Comparison of ENCODE assay signal across 8 mouse cellular contexts in the genomic region with DNA sequence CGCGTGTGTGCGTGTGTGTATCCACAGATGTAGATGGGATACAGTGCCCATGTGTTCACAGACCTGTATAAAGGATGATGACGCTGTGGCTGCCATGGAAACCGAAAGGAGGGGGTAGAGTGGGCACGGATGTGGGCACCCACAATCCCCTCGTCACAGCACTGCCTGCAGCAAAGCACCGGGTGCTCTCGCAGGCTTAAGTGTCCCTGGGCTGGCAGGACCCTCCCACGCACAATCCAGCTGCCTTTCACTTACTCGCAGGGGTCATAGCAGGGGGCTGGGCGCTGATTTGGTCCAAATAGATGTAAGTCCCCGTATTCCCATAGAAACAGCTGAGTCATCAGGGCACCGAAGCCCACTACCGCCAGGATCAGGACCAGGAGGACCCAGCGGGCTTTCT. TPM values are rescaled to one million over a fixed set of nuclear protein-coding genes. Genes with fewer than 3 reads are reported as not detected.
A peak's percentile ranks its signal among the peaks of the same experiment; 100 is the strongest.
DNase-seq lines count a peak whose midpoint lies in the region; ATAC-seq and TF ChIP-seq lines count a peak whose summit lies in the region.

No protein-coding gene starts in this region.

- H3K4me2 ChIP-seq in kidney, postnatal 0 days (ENCODE audit: low read length), result no peak overlapping the region
- peak overlapping the region; percentile 72 for H3K4me2 ChIP-seq in hindbrain, embryonic 15.5 days
- H3K4me2 ChIP-seq in liver, embryonic 14.5 days (ENCODE audit: low read depth), result peak overlapping the region; percentile 96

- WGBS in kidney, postnatal 0 days, result 58% methylated on average over 16 of the region's 16 CpGs
- 59% methylated on average over 16 of the region's 16 CpGs for WGBS in hindbrain, embryonic 15.5 days
- 74% methylated on average over 16 of the region's 16 CpGs for WGBS in liver, embryonic 14.5 days (ENCODE audit: insufficient replicate concordance)

- H3K4me1 ChIP-seq in kidney, postnatal 0 days (replicated peaks; ENCODE audit: insufficient read depth, low read length), result no peaks in the 10 kb centered on the region
- H3K4me1 ChIP-seq in hindbrain, embryonic 15.5 days (replicated peaks), result peaks cover 21% of the 10 kb centered on the region
- H3K4me1 ChIP-seq in liver, embryonic 14.5 days (replicated peaks; ENCODE audit: control insufficient read depth in 2 of 2, insufficient read depth in 2 of 2, low read length in 1 of 2), result peaks cover 62 to 65% of the 10 kb centered on the region in 2 experiments

- no peak overlapping the region for H3K27ac ChIP-seq in kidney, postnatal 0 days
- H3K27ac ChIP-seq in hindbrain, embryonic 15.5 days (replicated peaks), result no peak overlapping the region
- peak overlapping the region; percentile 84 for H3K27ac ChIP-seq in liver, embryonic 14.5 days

- TF ChIP-seq EP300 in liver, embryonic 14.5 days (IDR thresholded peaks at IDR 0.05; ENCODE audit: low read depth), result no peak

- peak; percentile 24 for DNase-seq in kidney, postnatal 0 days (ENCODE audit: low spot score)
- no peak for DNase-seq in kidney, postnatal 25 days
- no peak for DNase-seq in liver, embryonic 14.5 days (ENCODE audit: low read depth in 3 of 3, low spot score in 3 of 3)
- peak; percentile 94 for DNase-seq in right cerebral cortex, adult 18-20 months
- DNase-seq in gastrocnemius, postnatal 36 days, result no peak
- no peak for DNase-seq in gastrocnemius, postnatal 4 days (ENCODE audit: low spot score in 2 of 2)

- intact Hi-C loops in gastrocnemius, postnatal 36 days (cut with DNase I), result no loop called here

- H3K27me3 ChIP-seq in kidney, postnatal 0 days (ENCODE audit: insufficient read depth, low read length), result no peaks in the 10 kb centered on the region
- no peaks in the 10 kb centered on the region for H3K27me3 ChIP-seq in hindbrain, embryonic 15.5 days
- H3K27me3 ChIP-seq in liver, embryonic 14.5 days (ENCODE audit: control insufficient read depth, insufficient read depth, low read length), result no peaks in the 10 kb centered on the region

- no peak overlapping the region for H3K4me3 ChIP-seq in kidney, postnatal 0 days (replicated peaks; ENCODE audit: low read depth, low read length)
- H3K4me3 ChIP-seq in hindbrain, embryonic 15.5 days, result peak overlapping the region; percentile 75
- peak overlapping the region; percentile 81 to 83 for H3K4me3 ChIP-seq in liver, embryonic 14.5 days (ENCODE audit: insufficient read depth in 1 of 2, low read depth in 2 of 2, low read length in 2 of 2)

- H3K9me3 ChIP-seq in kidney, postnatal 0 days (replicated peaks; ENCODE audit: low read length), result no peaks in the 10 kb centered on the region
- H3K9me3 ChIP-seq in hindbrain, embryonic 15.5 days, result no peaks in the 10 kb centered on the region
- no peaks in the 10 kb centered on the region for H3K9me3 ChIP-seq in liver, embryonic 14.5 days (ENCODE audit: control insufficient read depth, low read length)

- H3K9ac ChIP-seq in kidney, postnatal 0 days (ENCODE audit: low read depth, low read length), result 0 out of 2 replicates have a peak overlapping the region, but pooled peaks have one; percentile 53
- peak overlapping the region; percentile 80; the same call in 1 of the 2 replicates for H3K9ac ChIP-seq in hindbrain, embryonic 15.5 days
- H3K9ac ChIP-seq in liver, embryonic 14.5 days (replicated peaks), result peak overlapping the region; percentile 91; the same call in 1 of the 2 replicates

- no peak for ATAC-seq in kidney, postnatal 0 days (replicated peaks; ENCODE audit: low FRiP score, low read depth)
- peak; percentile 78 for ATAC-seq in common myeloid progenitor, adult 5-6 weeks (replicated peaks; ENCODE audit: low read depth, poor library complexity, severe bottlenecking)
- peak; percentile 60; the same call in 1 of the 2 replicates for ATAC-seq in hindbrain, embryonic 15.5 days (ENCODE audit: low FRiP score, low read depth)
- no peak for ATAC-seq in liver, embryonic 14.5 days (ENCODE audit: insufficient read depth)

- H3K36me3 ChIP-seq in kidney, postnatal 0 days (ENCODE audit: insufficient read depth, low read length), result peaks cover 12% of the 10 kb centered on the region; the same call in 1 of the 2 replicates
- peaks cover 42% of the 10 kb centered on the region for H3K36me3 ChIP-seq in hindbrain, embryonic 15.5 days
- peaks cover 9% of the 10 kb centered on the region for H3K36me3 ChIP-seq in liver, embryonic 14.5 days (replicated peaks; ENCODE audit: control insufficient read depth, insufficient read depth, low read depth)

- no peak for TF ChIP-seq CTCF in kidney, postnatal 0 days (IDR thresholded peaks at IDR 0.05; ENCODE audit: low read depth)
- TF ChIP-seq CTCF in liver, embryonic 14.5 days (IDR thresholded peaks at IDR 0.05; ENCODE audit: low read depth), result no peak

RNA-seq across cellular contexts. Expression of a gene that starts 11.6 kb away (rescaled TPM):
- 109 and 118 TPM in 2 replicates for polyA plus RNA-seq in kidney, postnatal 0 days (2015; fragmentation: Nextera tagmentation; extraction: Ambion mirVana)
- 5.5 and 6.0 TPM in 2 replicates for total RNA-seq in common myeloid progenitor, adult 5-6 weeks (2017)
- polyA plus RNA-seq in hindbrain, embryonic 15.5 days (2015; fragmentation: Nextera tagmentation; extraction: Ambion mirVana), result 189 TPM in 2 replicates
- 48.9 and 55.9 TPM in 2 replicates for polyA plus RNA-seq in liver, embryonic 14.5 days (2012; rRNA removed)
- 55.0 TPM in 2 replicates for polyA plus RNA-seq in liver, embryonic 14.5 days (2014; fragmentation: Nextera tagmentation; extraction: Ambion mirVana)
- 10 to 100 TPM; 12.6 to 13.6 TPM for total RNA-seq in gastrocnemius, postnatal 36 days (2021)
- total RNA-seq in gastrocnemius, postnatal 4 days (2021), result 10 to 100 TPM; 45.0 to 47.7 TPM

RNA-seq across cellular contexts. Expression of a gene that starts 11.6 kb away (rescaled TPM):
- polyA plus RNA-seq in kidney, postnatal 0 days (2015; fragmentation: Nextera tagmentation; extraction: Ambion mirVana), result 20.1 and 20.9 TPM in 2 replicates
- 15.0 and 18.0 TPM in 2 replicates for total RNA-seq in common myeloid progenitor, adult 5-6 weeks (2017)
- polyA plus RNA-seq in hindbrain, embryonic 15.5 days (2015; fragmentation: Nextera tagmentation; extraction: Ambion mirVana), result 32.0 and 36.6 TPM in 2 replicates
- 13.8 and 14.9 TPM in 2 replicates for polyA plus RNA-seq in liver, embryonic 14.5 days (2012; rRNA removed)
- 12.7 and 14.6 TPM in 2 replicates for polyA plus RNA-seq in liver, embryonic 14.5 days (2014; fragmentation: Nextera tagmentation; extraction: Ambion mirVana)
- total RNA-seq in gastrocnemius, postnatal 36 days (2021), result 100 to 1,000 TPM in 1 of 2 experiments, 10 to 100 TPM in 1; 96.8 to 127 TPM
- total RNA-seq in gastrocnemius, postnatal 4 days (2021), result 100 to 1,000 TPM; 100 to 115 TPM

RNA-seq across cellular contexts. Expression of a gene that starts 18.4 kb away (rescaled TPM):
- 0.45 and 0.57 TPM in 2 replicates for polyA plus RNA-seq in kidney, postnatal 0 days (2015; fragmentation: Nextera tagmentation; extraction: Ambion mirVana)
- 1.1 TPM in 1 of 2 replicates, not detected in the other for total RNA-seq in common myeloid progenitor, adult 5-6 weeks (2017)
- 0.82 and 1.0 TPM in 2 replicates for polyA plus RNA-seq in hindbrain, embryonic 15.5 days (2015; fragmentation: Nextera tagmentation; extraction: Ambion mirVana)
- polyA plus RNA-seq in liver, embryonic 14.5 days (2012; rRNA removed), result 0.49 and 0.50 TPM in 2 replicates
- polyA plus RNA-seq in liver, embryonic 14.5 days (2014; fragmentation: Nextera tagmentation; extraction: Ambion mirVana), result 0.06 TPM in 1 of 2 replicates, not detected in the other
- total RNA-seq in gastrocnemius, postnatal 36 days (2021), result under 1 TPM; 0.07 to 0.08 TPM
- total RNA-seq in gastrocnemius, postnatal 4 days (2021), result 1 to 10 TPM in 1 of 2 experiments, under 1 TPM in 1; 0.73 to 1.1 TPM

RNA-seq across cellular contexts. Expression of a gene that starts 42.3 kb away (rescaled TPM):
- polyA plus RNA-seq in kidney, postnatal 0 days (2015; fragmentation: Nextera tagmentation; extraction: Ambion mirVana), result 4.1 and 4.7 TPM in 2 replicates
- total RNA-seq in common myeloid progenitor, adult 5-6 weeks (2017), result 1.2 and 1.8 TPM in 2 replicates
- polyA plus RNA-seq in hindbrain, embryonic 15.5 days (2015; fragmentation: Nextera tagmentation; extraction: Ambion mirVana), result 1.8 and 1.9 TPM in 2 replicates
- polyA plus RNA-seq in liver, embryonic 14.5 days (2012; rRNA removed), result 0.55 and 0.73 TPM in 2 replicates
- 0.23 and 0.29 TPM in 2 replicates for polyA plus RNA-seq in liver, embryonic 14.5 days (2014; fragmentation: Nextera tagmentation; extraction: Ambion mirVana)
- 10 to 100 TPM in 1 of 2 experiments, 1 to 10 TPM in 1; 4.6 to 10.7 TPM for total RNA-seq in gastrocnemius, postnatal 36 days (2021)
- 10 to 100 TPM; 36.6 to 38.2 TPM for total RNA-seq in gastrocnemius, postnatal 4 days (2021)

RNA-seq across cellular contexts. Expression of a gene that starts 49.9 kb away (rescaled TPM):
- polyA plus RNA-seq in kidney, postnatal 0 days (2015; fragmentation: Nextera tagmentation; extraction: Ambion mirVana), result 74.3 and 75.3 TPM in 2 replicates
- 43.7 and 49.5 TPM in 2 replicates for total RNA-seq in common myeloid progenitor, adult 5-6 weeks (2017)
- polyA plus RNA-seq in hindbrain, embryonic 15.5 days (2015; fragmentation: Nextera tagmentation; extraction: Ambion mirVana), result 66.3 and 74.2 TPM in 2 replicates
- polyA plus RNA-seq in liver, embryonic 14.5 days (2012; rRNA removed), result 21.5 and 23.2 TPM in 2 replicates
- polyA plus RNA-seq in liver, embryonic 14.5 days (2014; fragmentation: Nextera tagmentation; extraction: Ambion mirVana), result 21.5 and 23.8 TPM in 2 replicates
- 100 to 1,000 TPM; 135 to 142 TPM for total RNA-seq in gastrocnemius, postnatal 36 days (2021)
- total RNA-seq in gastrocnemius, postnatal 4 days (2021), result 100 to 1,000 TPM; 183 to 188 TPM

Comparison
In these comparisons a context has a peak if more than half of its experiments do, and no peak if none do; other contexts are left out.
1. DNase-seq: peak in kidney, postnatal 0 days (single experiment) and right cerebral cortex, adult 18-20 months (single experiment); none in kidney, postnatal 25 days (0 of 2), liver, embryonic 14.5 days (0 of 3), gastrocnemius, postnatal 36 days (0 of 2) and gastrocnemius, postnatal 4 days (0 of 2).
2. ATAC-seq: peak in common myeloid progenitor, adult 5-6 weeks (single experiment) and hindbrain, embryonic 15.5 days (single experiment); none in kidney, postnatal 0 days (single experiment) and liver, embryonic 14.5 days (single experiment).
3. Peak in every context shown above with its lines, with median percentiles within 50 percentile points of each other: H3K9ac ChIP-seq.